Mouse (Mus musculus) 3134 (cell line): ENCODE data around the gene Ago1.
A peak's percentile ranks its signal among the peaks of the same experiment; 100 is the strongest.

ENCODE experiments used
- DNase-seq: peaks from one replicate; pipeline ENCODE4 v3.0.0-alpha.2; 2011; ENCODE audit warnings: low spot score; ENCODE audit not compliant: insufficient read length; ENCODE audit errors: extremely low read depth

The Ago1 gene

GRCm38 (mm10) chr4:126423866-126424265 is 44.5 kb downstream of the Ago1 start:
- DNase-seq: no peak

GRCm38 (mm10) chr4:126415707-126416106 is 52.7 kb downstream of the Ago1 start:
- peak; percentile 17 for DNase-seq

- no peak for DNase-seq
Observed at GRCm38 (mm10) chr4:126412526-126412925, 55.9 kb downstream of the Ago1 start.
